Mouse (Mus musculus) heart, adult 8-10 months (tissue): Measurements from ENCODE around the gene Sde2. TPM values are rescaled to one million over a fixed set of nuclear protein-coding genes. Genes with fewer than 3 reads are reported as not detected.
A peak's percentile ranks its signal among the peaks of the same experiment; 100 is the strongest.
"Not testable (repeated sequence)": the region's sequence is repeated elsewhere in the genome, so short reads cannot be mapped to it uniquely, and the experiment has no call there.

ENCODE experiments used
- DNase-seq: peaks from one replicate; pipeline ENCODE4 v3.0.0; 2022; ENCODE audit warnings: low spot score
- total RNA-seq, 4 experiments: library from RNA; stranded (reverse); gene quantifications; 2 replicates each; pipeline ENCODE4 v1.2.4; 2022

Sde2 gene
- total RNA-seq, 4 experiments from 2014 or later = 10.1 to 12.9 (median 11.0) TPM

DNA sequence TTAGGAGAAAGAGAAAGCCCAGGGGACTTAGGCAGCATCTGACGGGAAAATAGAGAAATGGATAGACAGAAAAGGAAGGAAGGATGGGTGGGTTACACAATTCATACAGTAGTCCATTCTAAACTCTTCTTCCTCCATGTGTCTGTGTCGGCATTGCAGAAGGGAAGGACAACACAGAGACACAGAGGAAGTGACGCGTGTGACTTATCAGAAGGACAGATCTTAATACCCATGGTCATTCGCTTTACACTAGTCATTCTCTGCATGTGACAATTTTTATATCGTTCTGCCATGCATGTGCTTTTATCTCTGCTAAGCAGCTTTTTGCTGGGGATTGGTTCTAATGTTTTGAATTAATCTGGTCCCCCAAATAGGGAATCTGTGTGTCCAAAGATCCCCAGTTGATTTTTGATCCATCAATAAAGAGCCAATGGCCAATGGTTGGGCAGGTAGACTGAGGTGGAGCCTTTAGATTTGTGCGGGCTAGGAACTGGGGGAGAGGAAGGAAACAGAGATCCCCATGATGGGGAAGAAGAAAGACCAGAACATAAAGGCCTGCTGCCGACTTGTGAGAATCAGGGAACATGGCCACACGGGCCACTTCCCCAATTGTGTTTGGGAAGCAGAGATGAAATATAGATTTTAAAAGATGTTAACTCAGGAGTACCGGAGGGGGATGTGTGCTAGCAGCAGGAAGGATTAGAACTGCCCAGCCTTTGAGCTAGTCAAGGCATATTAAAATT is 15.5 kb upstream of the Sde2 start:
- DNase-seq = no peak

DNA sequence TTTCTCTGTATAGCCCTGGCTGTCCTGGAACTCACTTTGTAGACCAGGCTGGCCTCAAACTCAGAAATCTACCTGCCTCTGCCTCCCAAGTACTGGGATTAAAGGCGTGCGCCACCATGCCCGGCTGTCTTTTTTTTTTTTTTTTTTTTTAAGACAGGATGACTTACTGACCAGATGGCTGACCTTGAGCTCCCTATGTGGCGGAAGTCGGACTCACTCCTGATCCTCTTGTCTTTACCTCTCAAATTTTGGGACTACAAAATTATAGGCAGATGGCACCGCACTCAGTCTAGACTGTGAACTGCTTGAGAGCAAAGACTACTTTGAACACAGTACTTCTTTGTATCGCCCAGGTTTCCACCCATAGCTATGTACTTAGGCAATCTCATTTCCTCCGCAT is 14.5 kb upstream of the Sde2 start:
- DNase-seq = not testable (repeated sequence)

DNA sequence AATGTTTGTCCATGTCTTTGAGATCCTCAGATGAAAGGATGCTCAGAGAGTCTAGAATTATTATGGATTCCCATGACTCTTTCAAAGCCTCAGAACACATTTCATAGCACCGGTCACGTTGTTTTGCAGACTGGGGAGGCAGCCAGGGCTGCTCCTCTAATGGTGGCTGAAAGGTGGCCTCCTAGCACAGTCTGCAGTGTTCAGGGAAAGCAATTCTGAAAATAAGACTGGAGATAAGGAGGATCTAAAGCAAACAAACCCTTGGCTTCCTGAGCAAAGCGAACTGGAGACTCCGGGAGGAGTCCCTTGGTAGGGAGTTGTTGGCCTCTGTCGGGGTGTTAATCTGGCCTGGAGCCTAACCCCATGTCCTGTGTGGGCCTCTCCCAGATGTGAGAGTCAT is 13.7 kb upstream of the Sde2 start:
- DNase-seq = no peak

DNA sequence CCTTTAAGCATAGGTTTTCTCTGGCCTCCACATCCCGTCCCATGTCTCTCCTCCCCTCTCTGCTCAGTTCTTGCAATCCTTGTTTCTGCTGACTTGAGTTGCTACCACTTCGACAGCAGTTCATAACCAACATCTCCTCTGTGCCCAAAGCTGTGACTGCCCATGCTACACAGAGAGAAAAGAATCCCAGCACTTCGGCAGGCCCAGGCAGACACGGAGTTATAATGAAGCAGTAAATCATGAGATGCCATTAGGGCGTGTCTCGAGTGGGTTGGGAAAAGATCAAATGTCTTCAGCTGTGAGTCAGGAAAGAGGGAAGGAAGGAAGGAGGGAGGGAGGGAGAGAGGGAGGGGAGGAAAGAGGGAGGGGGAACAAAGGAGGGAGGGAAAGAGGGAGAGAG is 12.9 kb upstream of the Sde2 start:
- no peak for DNase-seq

DNA sequence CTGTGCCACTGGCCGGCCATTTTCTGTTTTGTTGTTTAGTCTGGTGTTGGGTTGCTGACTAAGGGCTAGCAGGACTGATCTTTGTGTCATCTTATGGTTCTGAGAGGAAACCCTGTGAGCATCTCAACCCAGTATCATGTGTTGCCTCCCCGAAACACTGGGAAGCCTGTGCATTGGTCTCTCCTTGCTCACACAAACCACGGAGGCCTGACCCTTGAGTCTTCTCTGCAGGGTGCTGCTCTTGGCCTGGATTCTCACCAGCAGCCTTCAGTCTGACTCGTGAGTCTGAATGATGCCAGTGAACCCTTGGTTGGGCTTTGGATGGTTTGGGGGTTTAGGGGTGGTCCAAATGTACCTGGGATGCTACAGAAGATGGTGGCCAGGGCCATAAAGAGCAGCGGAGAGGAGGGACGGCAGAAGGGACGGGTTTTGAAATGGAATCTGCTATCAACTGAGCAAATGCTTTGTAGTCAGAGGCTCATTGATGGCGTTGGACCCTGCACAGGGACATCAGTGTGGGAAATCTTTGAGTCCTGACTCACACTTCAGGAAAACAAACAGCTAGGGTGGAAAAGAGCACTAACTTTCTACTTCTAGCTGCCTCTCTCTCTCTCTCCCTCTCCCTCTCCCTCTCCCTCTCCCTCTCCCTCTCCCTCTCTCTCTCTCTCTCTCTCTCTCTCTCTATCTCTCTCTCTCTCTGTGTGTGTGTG is 11.6 kb upstream of the Sde2 start:
- DNase-seq = no peak

DNA sequence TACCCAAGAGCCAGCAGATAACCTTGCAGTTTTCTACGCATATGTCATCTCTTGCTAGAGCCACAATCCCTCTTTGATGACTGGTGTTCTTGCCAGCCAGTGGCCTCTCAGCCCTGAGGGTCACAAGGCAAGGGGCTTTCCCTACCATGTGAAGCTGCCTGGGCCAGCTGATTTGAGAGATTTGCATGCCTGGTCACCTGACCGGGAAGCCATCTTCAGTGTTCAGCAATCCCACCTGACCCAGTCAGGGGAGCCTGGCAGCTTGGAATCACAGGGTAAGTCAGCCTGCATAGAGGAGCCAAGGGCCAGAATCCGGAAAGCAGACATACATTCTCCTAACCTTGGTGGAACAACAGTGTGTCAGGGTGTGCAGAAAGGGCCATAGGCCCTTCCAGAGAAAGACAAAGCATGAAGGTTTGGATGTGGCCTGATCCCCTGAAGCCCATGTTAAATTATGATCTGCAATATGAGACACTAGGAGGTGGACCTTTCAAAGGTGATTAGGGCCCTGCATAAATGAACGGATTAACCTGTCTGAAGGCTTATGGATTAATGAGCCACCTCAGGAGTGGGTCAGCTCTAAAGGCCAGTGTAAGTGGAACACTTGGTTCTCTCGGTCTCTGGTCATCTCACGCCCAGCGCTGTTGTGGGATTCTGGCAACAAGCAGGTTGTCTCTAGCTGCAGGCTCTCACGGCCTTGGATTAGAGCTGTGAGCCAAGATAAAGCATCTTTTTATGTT is 9.2 kb upstream of the Sde2 start:
- no peak for DNase-seq

DNA sequence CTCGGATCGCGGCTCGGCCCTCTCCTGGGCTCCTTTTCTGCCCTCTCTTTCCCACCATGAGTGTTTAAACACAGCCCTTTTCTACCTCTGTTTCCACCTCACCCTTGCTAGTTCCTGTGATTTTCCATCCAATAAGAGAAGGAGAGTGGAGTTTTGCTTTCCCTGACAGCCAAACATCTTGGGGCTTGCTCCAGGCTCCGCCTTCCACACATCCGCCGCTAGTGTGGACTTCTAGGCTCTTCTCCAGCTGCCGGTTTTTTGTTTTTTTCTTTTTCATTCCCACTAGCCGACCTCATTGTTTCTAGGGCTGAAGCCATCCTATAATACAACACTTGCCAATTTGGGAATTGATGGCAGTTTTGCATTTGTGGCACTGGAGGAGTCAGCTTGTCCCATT is 2.8 kb upstream of the Sde2 start:
- peak; percentile 87 for DNase-seq

DNA sequence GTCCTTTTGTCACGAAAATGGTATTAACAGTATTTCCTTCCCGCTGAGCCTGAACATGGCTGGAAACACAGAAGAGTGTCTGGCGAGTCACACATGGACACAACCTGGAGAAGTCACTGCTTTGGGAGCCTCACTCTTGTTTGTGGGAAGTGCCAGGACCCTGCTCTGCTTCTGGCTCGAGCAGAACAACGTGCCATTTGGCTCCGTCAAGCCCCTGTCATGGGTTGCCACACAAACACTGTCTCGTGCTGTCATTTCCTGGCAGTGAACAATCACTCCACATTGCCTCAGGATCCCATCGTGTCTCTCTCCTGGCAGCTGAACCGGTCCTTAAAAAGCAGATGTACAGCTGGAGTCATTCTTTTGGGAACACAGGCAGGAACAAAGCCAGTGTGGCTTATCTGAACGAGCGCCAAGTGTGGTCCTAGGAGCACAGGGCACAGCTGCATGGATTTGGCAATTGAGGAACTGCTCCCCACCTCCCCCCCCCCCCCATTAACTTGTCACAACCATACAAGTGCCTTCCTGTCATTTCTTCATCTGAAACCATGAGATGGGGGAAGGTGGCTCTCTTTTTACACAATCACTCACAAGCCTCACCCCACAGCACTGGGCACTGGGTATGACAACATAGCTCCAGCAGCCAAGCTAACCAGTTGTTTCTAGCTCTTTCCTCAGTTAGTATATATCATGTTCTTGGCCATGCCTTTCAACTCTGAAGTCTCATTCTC is 2.3 kb upstream of the Sde2 start:
- DNase-seq = peak; percentile 83

DNA sequence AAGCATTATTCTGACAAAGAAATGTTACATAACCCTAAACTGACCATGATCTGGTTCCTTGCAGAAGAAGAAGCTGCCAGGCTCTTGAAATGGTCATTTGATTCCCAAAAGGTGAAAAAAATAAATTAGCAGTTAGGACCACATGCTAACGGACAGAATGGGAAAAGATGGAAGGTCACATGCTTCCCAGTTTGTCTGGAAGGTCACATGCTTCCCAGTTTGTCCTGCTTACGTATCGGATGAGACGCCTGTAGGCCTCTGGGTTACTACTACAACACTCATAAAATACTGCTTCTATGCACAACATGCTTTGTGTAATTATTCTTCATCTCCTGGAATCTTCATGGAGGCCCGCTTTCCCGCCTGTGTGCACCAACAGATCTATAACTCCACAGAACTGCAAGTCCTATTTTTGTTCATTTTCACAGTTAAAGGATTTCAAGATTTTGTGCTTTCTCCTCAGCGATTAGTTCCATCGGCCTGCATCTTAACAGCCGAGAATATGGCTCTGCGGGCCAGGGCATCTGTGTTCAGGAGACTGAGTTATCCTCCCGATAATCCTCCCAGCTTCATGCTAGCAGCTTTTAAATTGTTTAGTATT is 1.1 kb upstream of the Sde2 start:
- DNase-seq = peak; percentile 23

DNA sequence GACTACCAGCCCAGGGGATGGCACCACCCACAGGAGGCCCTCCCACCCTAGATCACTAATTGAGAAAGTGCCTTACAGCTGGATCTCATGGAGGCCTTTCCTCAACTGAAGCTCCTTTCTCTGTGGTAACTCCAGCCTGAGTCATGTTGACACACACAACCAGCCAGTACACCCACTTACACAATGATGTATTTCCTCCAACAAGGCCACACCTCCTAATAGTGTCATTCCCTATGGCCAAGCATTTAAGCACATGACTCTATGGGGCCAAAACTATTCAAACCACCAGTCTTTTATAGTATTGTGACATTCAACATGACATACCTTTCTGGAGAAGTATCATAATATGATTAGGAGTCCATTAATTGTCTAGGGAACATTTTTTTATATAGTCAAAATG is 7.8 kb downstream of the Sde2 start:
- no peak for DNase-seq

DNA sequence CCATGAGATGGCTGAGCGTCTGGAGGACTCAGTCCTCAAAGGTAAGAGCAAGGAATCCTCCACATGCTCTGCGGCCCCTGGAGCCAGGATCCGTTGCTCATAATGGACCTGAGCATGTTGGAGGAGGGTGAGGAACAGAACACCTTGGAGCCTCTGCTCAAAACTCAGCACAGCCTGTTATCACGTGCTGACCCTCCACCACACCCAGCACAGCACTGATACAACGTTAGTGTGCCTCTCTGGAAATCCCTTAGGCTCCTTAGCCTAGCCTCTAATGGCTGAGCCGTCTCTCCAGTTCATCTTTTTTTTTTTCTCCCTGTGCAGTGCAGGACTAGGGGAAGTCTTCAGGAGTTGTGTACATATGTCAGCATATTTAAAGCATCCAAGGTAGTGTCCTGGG is 9.1 kb downstream of the Sde2 start:
- DNase-seq = no peak

DNA sequence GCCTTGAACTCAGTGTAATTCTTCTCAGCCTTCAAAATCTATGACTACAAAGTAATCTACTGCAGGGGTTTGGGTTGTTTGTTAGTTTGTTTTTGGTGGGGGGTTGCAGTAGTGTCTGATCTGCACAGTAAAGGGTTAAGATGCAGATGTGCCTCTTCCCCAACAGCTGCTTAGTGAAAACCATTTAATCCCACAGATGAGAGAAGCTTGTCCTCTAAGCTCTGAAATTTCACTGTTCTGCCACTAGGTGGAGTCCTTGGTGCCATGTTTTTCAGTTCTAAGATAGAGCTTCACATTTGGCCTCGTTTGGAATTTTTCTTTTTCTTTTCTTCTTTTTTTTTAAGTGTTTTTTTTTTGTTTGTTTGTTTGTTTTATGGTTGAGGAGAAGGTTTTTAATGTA is 12.7 kb downstream of the Sde2 start:
- DNase-seq = no peak

DNA sequence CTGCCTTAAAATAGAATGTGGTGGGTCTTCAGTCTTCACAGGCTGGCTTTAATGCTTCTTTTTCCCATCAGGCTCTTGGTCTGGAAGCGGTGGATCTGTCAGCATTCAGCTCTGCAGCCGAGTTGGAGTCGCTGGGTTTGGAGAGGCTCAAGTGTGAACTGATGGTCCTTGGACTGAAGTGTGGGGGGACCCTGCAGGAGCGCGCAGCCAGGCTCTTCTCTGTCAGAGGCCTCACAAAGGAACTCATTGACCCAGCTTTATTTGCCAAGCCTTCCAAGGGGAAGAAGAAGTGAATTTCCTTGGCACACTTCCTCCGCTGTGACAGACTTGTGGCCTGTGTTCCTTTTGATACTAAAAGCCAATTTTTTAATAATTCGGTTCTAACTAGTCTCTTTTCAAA is 15.1 kb downstream of the Sde2 start:
- no peak for DNase-seq

DNA sequence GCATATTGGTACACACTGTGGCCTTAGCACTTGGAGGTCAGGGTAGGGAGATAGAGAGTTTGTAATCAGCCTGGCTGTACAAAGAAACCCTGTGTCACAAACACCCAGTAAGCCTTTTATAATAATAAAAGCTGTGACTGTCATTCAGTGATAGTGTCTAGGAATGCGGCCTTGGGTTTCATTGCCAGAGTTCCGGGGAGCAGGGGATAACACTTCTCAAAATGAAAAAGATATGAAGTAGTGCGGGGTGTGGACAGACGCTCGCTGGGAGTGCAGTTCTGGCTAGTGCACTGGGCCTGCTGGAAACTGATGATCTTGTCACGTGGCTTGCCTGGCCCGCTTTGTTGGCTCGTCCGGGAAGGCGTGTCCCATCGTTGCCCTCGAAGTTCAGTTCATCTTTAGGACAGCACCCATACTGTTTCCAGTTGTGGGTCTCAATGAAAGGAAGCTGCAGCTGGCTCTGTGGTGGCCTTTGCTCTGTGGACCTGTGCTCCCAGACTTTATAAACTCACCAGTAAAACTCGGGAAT is 19.3 kb downstream of the Sde2 start:
- peak; percentile 25 for DNase-seq

DNA sequence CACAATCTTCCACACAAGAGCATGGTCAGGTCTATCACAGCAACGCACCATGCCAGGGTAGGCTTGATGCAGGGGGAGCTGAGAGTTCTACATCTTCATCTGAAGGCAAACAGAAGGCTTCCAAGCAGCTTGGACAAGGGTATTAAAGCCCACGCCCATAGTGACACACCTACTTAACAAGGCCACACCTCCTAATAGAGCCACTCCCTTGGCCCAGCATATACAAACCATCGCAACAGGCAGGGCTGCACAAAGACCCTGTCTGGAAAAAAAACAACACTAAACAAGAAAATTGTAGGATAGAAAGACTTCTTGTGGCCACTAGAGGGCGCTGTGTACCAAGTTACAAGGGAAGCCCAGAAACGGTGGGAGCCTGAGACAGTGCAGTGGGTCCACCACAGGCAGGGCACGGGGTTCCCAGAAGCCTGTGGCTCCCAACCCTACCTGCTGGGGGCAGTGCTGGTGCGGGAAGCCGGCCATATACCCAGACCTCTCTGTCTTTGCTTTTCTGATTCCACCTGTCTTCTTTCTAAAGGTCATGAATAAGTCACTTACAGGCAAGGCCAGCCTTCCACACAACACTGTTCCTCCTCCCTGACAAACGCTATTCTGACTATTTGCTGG is 23.0 kb downstream of the Sde2 start:
- DNase-seq = no peak

DNA sequence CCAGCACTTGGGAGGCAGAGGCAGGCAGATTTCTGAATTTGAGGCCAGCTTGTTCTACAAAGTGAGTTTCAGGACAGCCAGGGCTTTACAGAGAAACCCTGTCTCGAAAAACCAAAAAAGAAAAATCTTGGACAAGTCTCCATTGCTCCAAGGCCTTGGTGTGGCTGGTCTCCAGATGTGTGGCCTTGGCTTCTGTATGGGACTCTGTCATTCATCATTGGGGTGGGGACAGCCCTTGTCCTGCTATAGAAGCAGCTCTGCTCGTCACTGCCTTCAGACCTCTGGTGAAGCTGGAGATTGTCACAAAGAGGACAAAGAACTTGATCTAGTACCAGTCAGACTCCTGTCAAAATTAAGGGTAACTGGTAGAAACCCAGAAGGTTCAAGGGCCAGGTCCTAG is 23.7 kb downstream of the Sde2 start:
- no peak for DNase-seq

DNA sequence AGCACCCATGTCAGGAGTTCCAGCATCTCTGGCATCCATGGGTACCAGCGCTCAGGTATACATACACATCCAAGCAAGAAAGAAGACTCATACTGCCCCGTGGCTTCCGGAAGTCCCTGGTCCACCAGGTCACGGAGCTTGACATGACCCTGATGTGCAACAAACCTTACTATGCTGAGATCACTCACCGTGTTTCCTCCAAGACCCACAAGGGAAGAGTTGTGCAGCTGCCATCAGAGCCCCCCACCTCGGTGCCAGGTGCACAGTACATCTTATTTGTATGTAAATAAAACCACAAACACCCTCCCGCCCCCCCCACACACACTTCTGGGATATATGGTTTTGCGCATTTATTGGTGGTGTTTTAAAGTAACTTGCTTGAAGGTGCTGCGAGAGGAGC is 24.2 kb downstream of the Sde2 start:
- DNase-seq = no peak

DNA sequence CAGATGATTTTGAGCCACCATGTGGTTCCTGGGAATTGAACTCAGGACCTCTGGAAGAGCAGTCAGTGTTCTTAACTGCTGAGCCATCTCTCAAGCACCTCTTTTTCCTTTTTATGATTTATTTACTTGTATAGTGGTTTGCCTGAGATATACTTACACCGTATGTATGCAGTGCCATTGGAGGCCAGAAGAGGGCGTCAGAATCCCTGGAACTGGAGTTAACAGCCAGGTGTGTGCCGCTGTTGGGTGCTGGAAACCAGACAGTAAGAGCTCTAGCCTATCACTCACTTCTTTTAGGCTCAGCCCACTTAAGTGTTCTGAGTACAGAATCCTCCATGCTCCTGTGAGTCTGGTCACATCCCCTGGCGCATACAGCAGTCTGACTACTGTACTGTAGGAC is 26.5 kb downstream of the Sde2 start:
- DNase-seq = no peak

DNA sequence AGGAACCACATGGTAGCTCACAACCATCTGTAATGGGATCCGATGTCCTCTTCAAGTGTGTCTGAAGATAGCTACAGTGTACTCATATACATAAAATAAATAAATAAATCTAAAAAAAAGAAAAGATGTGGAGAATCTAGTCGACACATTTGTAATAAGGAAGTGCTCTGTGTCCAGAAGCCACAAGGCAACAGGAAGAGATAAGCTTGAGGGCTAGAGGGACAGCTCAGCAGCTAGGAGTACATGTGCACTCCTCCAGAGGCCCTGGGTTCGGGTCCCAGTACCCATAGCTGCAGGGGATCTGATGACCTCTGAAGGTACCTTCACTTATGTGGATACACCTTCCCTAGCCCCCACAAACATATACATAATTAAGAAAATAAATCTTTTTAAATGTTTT is 30.8 kb downstream of the Sde2 start:
- DNase-seq = no peak

DNA sequence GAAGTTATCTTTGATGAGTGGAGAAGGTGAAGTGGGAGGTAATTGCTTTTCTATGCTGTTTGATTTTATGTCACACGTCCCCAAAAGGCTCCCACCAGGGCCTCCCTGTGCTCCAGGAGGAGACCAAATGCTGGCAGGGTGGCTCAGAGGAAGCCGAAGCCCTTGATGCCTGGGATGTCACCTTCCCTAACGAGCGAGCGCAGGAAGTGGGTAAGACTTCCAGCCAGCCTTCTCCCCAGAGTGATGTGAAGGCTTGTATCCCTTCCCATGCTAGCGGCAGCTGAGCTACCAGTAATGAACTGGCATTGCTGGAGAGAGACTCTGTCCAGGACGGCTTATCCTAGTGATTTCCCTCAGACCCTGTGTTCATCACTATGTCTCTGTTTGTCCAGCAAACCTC is 32.8 kb downstream of the Sde2 start:
- no peak for DNase-seq

DNA sequence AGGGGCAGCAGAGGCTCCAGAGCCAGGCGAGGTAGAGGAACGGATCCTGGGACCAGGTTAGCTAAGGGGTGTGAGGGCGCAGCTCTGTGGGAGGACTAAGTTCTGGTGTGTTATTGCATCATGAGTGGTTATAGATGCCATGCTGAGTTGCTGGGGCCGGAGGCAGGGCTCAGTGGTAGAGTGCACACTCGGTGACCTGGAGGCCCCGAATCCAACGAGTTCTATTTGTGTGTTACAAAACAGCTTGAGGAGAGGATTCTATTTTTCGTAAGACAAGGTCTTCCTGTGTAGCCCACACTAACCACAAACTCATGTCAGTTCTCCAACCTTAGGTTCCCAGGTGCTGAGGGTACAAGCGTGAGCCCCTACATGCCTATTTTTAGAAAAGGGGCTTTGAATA is 33.6 kb downstream of the Sde2 start:
- DNase-seq = no peak
